Mouse (Mus musculus): ENCODE results near the gene Ankrd65. TPM values are rescaled to one million over a fixed set of nuclear protein-coding genes. Genes with fewer than 3 reads are reported as not detected.

The Ankrd65 gene
- not detected in 4 replicates for total RNA-seq (2023)

DNA sequence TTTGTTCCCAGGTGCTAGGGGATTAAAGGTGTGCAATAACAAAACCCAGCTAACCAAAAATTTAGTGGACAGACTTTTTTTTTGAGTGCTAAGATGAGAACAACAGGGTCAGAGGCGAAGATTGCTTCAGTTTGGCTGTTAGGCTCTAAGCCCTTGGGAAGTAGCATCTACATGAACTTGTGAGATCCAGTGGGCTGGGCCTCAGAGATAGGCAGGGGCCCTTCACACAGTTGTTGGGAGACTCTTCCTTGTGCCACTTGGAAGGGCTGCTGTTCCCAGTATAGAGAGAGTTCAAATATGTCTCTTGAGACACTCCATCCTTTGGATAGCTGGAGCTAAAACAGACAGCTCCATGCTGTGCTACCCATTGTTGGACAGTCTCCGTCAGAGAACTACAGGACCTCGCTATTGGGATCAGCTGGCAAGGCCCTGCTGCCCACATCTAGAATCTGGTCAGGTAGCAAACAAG is at the start of gene Ankrd65:
TSS of gene Ankrd65 (plus strand) at position 419 of the 469 bp plus-strand sequence.

GRCm38 (mm10) chr4:155760613-155761355 is 29.5 kb upstream of the Ankrd65 start, which contains the start of gene Atad3a:
TSS of gene Atad3a (minus strand) at chr4:155761093.

GRCm38 (mm10) chr4:155774280-155774754 is 15.9 kb upstream of the Ankrd65 start, which contains the start of gene Vwa1:
TSS of gene Vwa1 (minus strand) at chr4:155774698.

DNA sequence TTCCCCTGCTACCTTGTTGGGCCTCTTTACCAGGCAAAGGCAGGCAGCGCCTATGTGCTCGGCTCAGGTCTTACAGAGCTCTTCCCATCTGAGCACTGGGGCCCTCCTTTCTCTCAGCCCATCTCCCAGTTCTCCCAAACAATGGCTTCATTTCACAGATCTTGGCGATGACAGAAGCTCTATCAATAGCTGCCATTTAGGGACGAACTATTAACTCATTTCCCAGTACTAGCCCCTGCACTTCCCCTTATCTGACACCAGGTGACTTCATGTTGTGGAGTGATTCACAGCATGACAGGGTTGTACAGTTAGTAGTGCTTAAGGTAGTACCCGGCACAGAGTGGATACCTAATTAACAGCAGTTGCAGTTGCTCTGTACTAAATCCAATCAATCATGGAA is 4.4 kb upstream of the Ankrd65 start, which contains the start of gene Tmem88b:
TSS of gene Tmem88b (minus strand) at position 56 of the 400 bp plus-strand sequence.

GRCm38 (mm10) chr4:155802741-155803339 is 12.6 kb downstream of the Ankrd65 start, which contains the start of gene Mrpl20:
TSS of gene Mrpl20 (plus strand) at chr4:155802878.

DNA sequence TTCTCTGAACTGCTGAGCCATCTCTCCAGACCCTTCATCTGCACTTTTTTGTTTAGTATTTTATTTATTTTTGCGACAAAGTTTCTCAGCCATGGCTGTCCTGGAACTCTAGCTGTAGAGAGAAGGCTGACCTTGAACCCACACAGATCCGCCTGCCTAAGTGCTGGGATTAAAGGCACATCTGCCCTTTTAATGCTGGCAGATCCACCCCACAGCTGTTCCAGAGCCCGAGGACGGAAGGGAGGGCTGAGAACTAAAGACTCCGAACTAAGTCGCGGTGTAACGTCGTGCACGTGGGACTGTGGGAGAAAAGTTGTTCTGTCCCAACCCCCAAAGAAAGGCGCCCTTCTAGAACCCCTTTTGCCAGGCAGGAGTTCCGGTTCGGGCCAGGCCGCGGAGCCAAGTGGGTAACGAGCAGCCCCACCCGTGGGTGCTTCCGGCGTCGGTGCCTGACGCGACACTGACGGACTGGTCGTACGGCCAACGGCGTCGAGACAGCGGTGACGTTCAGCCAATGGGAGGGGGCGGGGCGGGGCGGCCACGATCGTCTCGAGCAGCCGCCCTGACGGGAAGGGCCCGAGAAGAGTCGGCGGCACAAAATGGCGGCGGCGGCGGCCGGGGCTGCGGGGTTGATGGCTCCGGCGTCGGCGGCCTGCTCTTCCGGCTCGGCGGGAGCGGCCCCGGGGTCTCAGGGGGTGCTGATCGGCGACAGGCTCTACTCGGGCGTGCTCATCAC is 21.9 kb downstream of the Ankrd65 start, which contains the start of gene Ccnl2:
TSS of gene Ccnl2 (plus strand) at position 561 of the 736 bp plus-strand sequence.

GRCm38 (mm10) chr4:155831205-155831766 is 41.0 kb downstream of the Ankrd65 start, which contains the start of gene Aurkaip1:
TSS of gene Aurkaip1 (plus strand) at chr4:155831272.

GRCm38 (mm10) chr4:155839483-155839910 is 49.3 kb downstream of the Ankrd65 start, which contains the start of gene Mxra8:
TSS of gene Mxra8 (plus strand) at chr4:155839680.

DNA sequence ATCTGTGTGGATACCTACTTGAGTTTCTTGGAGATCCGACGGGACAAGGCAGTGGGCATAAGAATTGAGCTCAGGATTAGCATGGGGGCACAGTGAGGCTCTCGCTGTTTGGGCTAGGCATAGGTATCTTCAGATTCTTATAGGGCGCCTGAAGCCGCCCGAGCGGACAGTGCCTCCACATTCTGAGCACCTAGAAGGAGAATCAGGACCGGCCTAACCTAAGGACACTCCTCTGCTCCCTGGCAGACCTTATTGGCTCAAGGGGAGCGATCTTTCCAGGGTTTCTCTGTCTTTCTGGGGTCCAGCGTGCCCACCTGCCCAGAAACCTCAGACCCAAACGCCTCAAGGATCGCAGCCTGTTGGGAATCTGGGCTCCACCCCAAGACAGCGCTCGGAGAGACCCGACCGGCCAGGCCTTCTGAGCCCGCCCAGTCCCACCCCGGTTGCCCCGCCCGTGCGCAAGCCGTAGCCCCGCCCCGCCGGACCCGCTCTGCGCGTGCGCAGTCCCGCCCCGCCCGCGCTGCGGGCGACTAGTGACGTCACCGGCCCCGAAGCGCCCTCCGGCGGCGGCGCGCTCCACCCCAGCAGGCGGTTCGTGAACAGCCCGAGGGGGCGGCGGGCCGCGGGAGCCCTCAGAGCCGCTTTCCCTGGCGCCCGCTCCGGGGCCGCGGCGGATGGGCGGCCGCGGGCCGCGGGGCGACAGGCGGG is 56.8 kb downstream of the Ankrd65 start, which contains the start of gene Dvl1:
TSS of gene Dvl1 (plus strand) at position 532 of the 708 bp plus-strand sequence.

Other genes with a start within 250 kb of the Ankrd65 start
- 45.9 to 60.5 TPM (median 47.9 TPM) in 4 replicates for gene Nadk, start 228.1 kb upstream of the Ankrd65 start, total RNA-seq (2023)
- 29.8 to 32.3 TPM (median 30.3 TPM) in 4 replicates for gene Slc35e2, start 189.0 kb upstream of the Ankrd65 start, total RNA-seq (2023)
- 154 to 176 TPM (median 160 TPM) in 4 replicates for gene Cdk11b, start 165.6 kb upstream of the Ankrd65 start, total RNA-seq (2023)
- gene Gm10563, start 145.0 kb upstream of the Ankrd65 start, total RNA-seq (2023): not detected in 4 replicates
- gene Mmp23, start 137.1 kb upstream of the Ankrd65 start, total RNA-seq (2023): not detected in 4 replicates
- 32.6 to 38.9 TPM (median 36.1 TPM) in 4 replicates for gene Mib2, start 121.2 kb upstream of the Ankrd65 start, total RNA-seq (2023)
- 3.5 to 4.2 TPM (median 3.5 TPM) in 4 replicates for gene Fndc10, start 96.1 kb upstream of the Ankrd65 start, total RNA-seq (2023)
- 73.6 to 87.0 TPM (median 79.3 TPM) in 4 replicates for gene Ssu72, start 85.6 kb upstream of the Ankrd65 start, total RNA-seq (2023)
- 0.27 to 0.60 TPM (median 0.51 TPM) in 4 replicates for gene Tmem240, start 55.6 kb upstream of the Ankrd65 start, total RNA-seq (2023)
- 43.7 to 60.2 TPM (median 50.2 TPM) in 4 replicates for gene Atad3a, start 29.3 kb upstream of the Ankrd65 start, total RNA-seq (2023)
- 0.14 TPM in 1 of 4 replicates, not detected in the others for gene Vwa1, start 15.7 kb upstream of the Ankrd65 start, total RNA-seq (2023)
- not detected in 4 replicates for gene Tmem88b, start 4.6 kb upstream of the Ankrd65 start, total RNA-seq (2023)
- 33.6 to 45.8 TPM (median 44.3 TPM) in 4 replicates for gene Mrpl20, start 12.4 kb downstream of the Ankrd65 start, total RNA-seq (2023)
- 218 to 240 TPM (median 224 TPM) in 4 replicates for gene Ccnl2, start 22.1 kb downstream of the Ankrd65 start, total RNA-seq (2023)
- gene Aurkaip1, start 40.8 kb downstream of the Ankrd65 start, total RNA-seq (2023): 68.9 to 81.9 TPM (median 72.2 TPM) in 4 replicates
- gene Mxra8, start 49.2 kb downstream of the Ankrd65 start, total RNA-seq (2023): 7.0 to 12.1 TPM (median 9.7 TPM) in 4 replicates
- gene Dvl1, start 57.0 kb downstream of the Ankrd65 start, total RNA-seq (2023): 70.4 to 73.0 TPM (median 71.2 TPM) in 4 replicates
- 0.47 to 1.2 TPM (median 1.0 TPM) in 4 replicates for gene Tas1r3, start 72.9 kb downstream of the Ankrd65 start, total RNA-seq (2023)
- 8.7 to 10.9 TPM (median 9.2 TPM) in 4 replicates for gene Cptp, start 79.0 kb downstream of the Ankrd65 start, total RNA-seq (2023)
- 40.8 to 62.5 TPM (median 53.3 TPM) in 4 replicates for gene Ints11, start 79.1 kb downstream of the Ankrd65 start, total RNA-seq (2023)
- 20.2 to 29.6 TPM (median 25.4 TPM) in 4 replicates for gene Pusl1, start 101.3 kb downstream of the Ankrd65 start, total RNA-seq (2023)
- 56.9 to 83.6 TPM (median 66.9 TPM) in 4 replicates for gene Acap3, start 101.4 kb downstream of the Ankrd65 start, total RNA-seq (2023)
- 108 to 126 TPM (median 115 TPM) in 4 replicates for gene Ube2j2, start 153.4 kb downstream of the Ankrd65 start, total RNA-seq (2023)
- gene C1qtnf12, start 171.9 kb downstream of the Ankrd65 start, total RNA-seq (2023): 1.3 to 4.5 TPM (median 2.2 TPM) in 4 replicates
- gene B3galt6, start 202.2 kb downstream of the Ankrd65 start, total RNA-seq (2023): 2.3 to 2.6 TPM (median 2.6 TPM) in 4 replicates
- gene Sdf4, start 202.4 kb downstream of the Ankrd65 start, total RNA-seq (2023): 113 to 137 TPM (median 123 TPM) in 4 replicates
- gene Tnfrsf4, start 223.4 kb downstream of the Ankrd65 start, total RNA-seq (2023): 7.1 to 10.8 TPM (median 9.4 TPM) in 4 replicates
- gene Tnfrsf18, start 235.7 kb downstream of the Ankrd65 start, total RNA-seq (2023): 11.4 to 20.8 TPM (median 16.6 TPM) in 4 replicates